Mouse (Mus musculus) testis, adult 2 months (tissue): ENCODE measurements around the gene Crhr1.

Experiments
- CTCF ChIP-seq: fragments of 200-500 bp; IDR thresholded peaks from 2 replicates; pipeline ENCODE4 v1.5.1; 2012; ENCODE audit warnings: low read depth, mild to moderate bottlenecking, inconsistent platforms, low read length, moderate library complexity; ENCODE audit not compliant: control insufficient read depth, insufficient read depth, insufficient replicate concordance
- POLR2A ChIP-seq: fragments of 200-500 bp; IDR thresholded peaks from 2 replicates; pipeline ENCODE4 v1.6.1; 2012; ENCODE audit warnings: low read depth, mild to moderate bottlenecking, inconsistent platforms, low read length, moderate library complexity; ENCODE audit not compliant: control insufficient read depth

- TF ChIP-seq CTCF (no peak), POLR2A (no peak)
Observed at GRCm38 (mm10) chr11:104099542-104099941, 33.1 kb upstream of the Crhr1 start.
